Mouse (Mus musculus) stomach, embryonic 14.5 days (tissue): Measurements from ENCODE around the gene Paqr6. TPM values are rescaled to one million over a fixed set of nuclear protein-coding genes. Genes with fewer than 3 reads are reported as not detected.
"Not testable (repeated sequence)": the region's sequence is repeated elsewhere in the genome, so short reads cannot be mapped to it uniquely, and the experiment has no call there.

ENCODE experiments used
- ATAC-seq: fragments of 200-750 bp; cut with Nextera tagmentation; 2 replicates; pipeline ENCODE4 v1.8.0; 2017; ENCODE audit warnings: low read depth, moderate TSS enrichment; ENCODE audit not compliant: insufficient number of reproducible peaks, insufficient read depth, low FRiP score
- H3K27ac ChIP-seq: fragments of 300-500 bp; sonication (generic); 2 replicates; pipeline ENCODE4 v1.5.1; 2014; ENCODE audit warnings: mild to moderate bottlenecking, low read length, moderate library complexity, mixed read lengths
- H3K27me3 ChIP-seq: fragments of 300-500 bp; sonication (generic); 2 replicates; pipeline ENCODE4 v1.6.1; 2014; ENCODE audit warnings: low read length, control low read depth, mixed read lengths; ENCODE audit not compliant: control insufficient read depth, insufficient read depth
- H3K36me3 ChIP-seq: fragments of 300-500 bp; sonication (generic); 2 replicates; pipeline ENCODE4 v1.6.1; 2014; ENCODE audit warnings: mild to moderate bottlenecking, control low read depth, low read length, moderate library complexity, mixed read lengths; ENCODE audit not compliant: control insufficient read depth, insufficient read depth
- H3K4me1 ChIP-seq: fragments of 300-500 bp; sonication (generic); 2 replicates; pipeline ENCODE4 v1.6.1; 2014; ENCODE audit warnings: low read length, control low read depth, mixed read lengths; ENCODE audit not compliant: control insufficient read depth, insufficient read depth
- H3K4me2 ChIP-seq: fragments of 300-500 bp; sonication (generic); replicated peaks from 2 replicates; pipeline ENCODE4 v1.6.1; 2014; ENCODE audit warnings: low read depth, low read length, control low read depth
- H3K4me3 ChIP-seq: fragments of 300-500 bp; sonication (generic); 2 replicates; pipeline ENCODE4 v1.5.1; 2014; ENCODE audit warnings: low read depth, low read length, control low read depth
- H3K9ac ChIP-seq: fragments of 300-500 bp; sonication (generic); replicated peaks from 2 replicates; pipeline ENCODE4 v1.6.1; 2014; ENCODE audit warnings: low read depth, mild to moderate bottlenecking, control low read depth, low read length, moderate library complexity, mixed read lengths
- H3K9me3 ChIP-seq: fragments of 300-500 bp; sonication (generic); 2 replicates; pipeline ENCODE4 v1.6.1; 2016; ENCODE audit warnings: low read depth, low read length, control low read depth; ENCODE audit not compliant: control insufficient read depth
- WGBS: fragments of 180-500 bp; shearing (Covaris S2); extraction: QIAGEN DNeasy Blood & Tissue Kit; methylation state at CpG from one replicate; pipeline ENCODE4 v1.1.7; 2014; 5-methylcytosine and 5-hydroxymethylcytosine counted together
- polyA plus RNA-seq: library from polyadenylated mRNA; unstranded; fragments of >200 nt; fragmentation: Nextera tagmentation; extraction: Ambion mirVana; gene quantifications from 2 replicates; pipeline ENCODE4 v1.2.1, GENCODE M21; 2014

Gene Paqr6
- polyA plus RNA-seq, 1 experiment from 2014 or later = 11.2 TPM

GRCm38 (mm10) chr3:88372643-88373042 lies 8.3 kb downstream of the Paqr6 start, which contains the start of gene Bglap3:
TSS of gene Bglap3 (minus strand) at chr3:88372743.
- not testable (repeated sequence) for H3K36me3 ChIP-seq, H3K4me3 ChIP-seq, H3K27ac ChIP-seq, H3K9ac ChIP-seq, ATAC-seq, H3K4me1 ChIP-seq, H3K27me3 ChIP-seq, H3K4me2 ChIP-seq, H3K9me3 ChIP-seq
- 92% methylated on average over 9 of the region's 9 CpGs for WGBS

- peak overlapping the region; percentile 32 for H3K4me2 ChIP-seq
- not testable (repeated sequence) for H3K9me3 ChIP-seq, H3K36me3 ChIP-seq, H3K4me1 ChIP-seq, H3K9ac ChIP-seq, H3K27me3 ChIP-seq
- H3K4me3 ChIP-seq = peak overlapping the region; percentile 11; the same call in 1 of the 2 replicates
- 10% methylated on average over 16 of the region's 19 CpGs for WGBS
- H3K27ac ChIP-seq = 0 out of 2 replicates have a peak overlapping the region, but pooled peaks have one; percentile 15
- ATAC-seq = peak; percentile 87
These were observed 11.6 kb downstream of the Paqr6 start for GRCm38 (mm10) chr3:88375750-88376626.

- 0 out of 2 replicates have a peak overlapping the region, but pooled peaks have one; percentile 15 for H3K27ac ChIP-seq
- H3K27me3 ChIP-seq, H3K4me3 ChIP-seq, H3K9ac ChIP-seq, H3K36me3 ChIP-seq, H3K4me1 ChIP-seq, ATAC-seq, H3K9me3 ChIP-seq: not testable (repeated sequence)
- WGBS = 19% methylated on average over 5 of the region's 7 CpGs
- peak overlapping the region; percentile 32 for H3K4me2 ChIP-seq
These were observed 12.3 kb downstream of the Paqr6 start for GRCm38 (mm10) chr3:88376644-88377043.

- not testable (repeated sequence) for ATAC-seq, H3K4me1 ChIP-seq, H3K9ac ChIP-seq, H3K27ac ChIP-seq, H3K36me3 ChIP-seq, H3K4me2 ChIP-seq, H3K27me3 ChIP-seq, H3K9me3 ChIP-seq, H3K4me3 ChIP-seq
- WGBS = 69% methylated on average over 4 of the region's 5 CpGs
These were observed 14.2 kb downstream of the Paqr6 start, which contains the start of gene Bglap2 for GRCm38 (mm10) chr3:88378599-88378998. TSS of gene Bglap2 (minus strand) at chr3:88378699.

- 7% methylated on average over 19 of the region's 22 CpGs for WGBS
- H3K4me1 ChIP-seq, H3K9ac ChIP-seq, H3K36me3 ChIP-seq, H3K9me3 ChIP-seq, H3K27ac ChIP-seq, H3K27me3 ChIP-seq: not testable (repeated sequence)
- ATAC-seq = peak; percentile 83
- Histone ChIP-seq H3K4me2 (peak overlapping the region; percentile 25), H3K4me3 (0 out of 2 replicates have a peak overlapping the region, but pooled peaks have one; percentile 5)
These were observed 17.3 kb downstream of the Paqr6 start for GRCm38 (mm10) chr3:88381389-88382315.

- not testable (repeated sequence) for H3K9ac ChIP-seq, H3K27me3 ChIP-seq, H3K9me3 ChIP-seq, H3K4me3 ChIP-seq, H3K27ac ChIP-seq, ATAC-seq, H3K36me3 ChIP-seq, H3K4me1 ChIP-seq
- WGBS = 22% methylated on average over 1 of the region's 7 CpGs
- H3K4me2 ChIP-seq = peak overlapping the region; percentile 25; the same call in 1 of the 2 replicates
These were observed 18.0 kb downstream of the Paqr6 start for GRCm38 (mm10) chr3:88382383-88382782.

GRCm38 (mm10) chr3:88384364-88384763 lies 20.0 kb downstream of the Paqr6 start, which contains the start of gene Bglap:
TSS of gene Bglap (minus strand) at chr3:88384464.
- no peak within 1 kb of the TSS for H3K4me2 ChIP-seq
- H3K27ac ChIP-seq = no peak within 1 kb of the TSS
- no peaks in the 10 kb centered on the region for H3K9me3 ChIP-seq
- WGBS = 77% methylated on average over 5 of the region's 5 CpGs
- no peaks in the 10 kb centered on the region for H3K36me3 ChIP-seq
- H3K4me3 ChIP-seq = no peak within 1 kb of the TSS
- no peak for ATAC-seq
- no peaks in the 10 kb centered on the region for H3K27me3 ChIP-seq
- H3K9ac ChIP-seq = no peak within 1 kb of the TSS
- H3K4me1 ChIP-seq = no peaks in the 10 kb centered on the region

- H3K36me3 ChIP-seq = peaks cover 4% of the 10 kb centered on the region
- no peaks in the 10 kb centered on the region for H3K27me3 ChIP-seq
- no peaks in the 10 kb centered on the region for H3K4me1 ChIP-seq
- H3K27ac ChIP-seq = no peak overlapping the region
- H3K9ac ChIP-seq = no peak overlapping the region
- no peak overlapping the region for H3K4me3 ChIP-seq
- no peak overlapping the region for H3K4me2 ChIP-seq
- no peaks in the 10 kb centered on the region; the same call in 1 of the 2 replicates for H3K9me3 ChIP-seq
- ATAC-seq = no peak
- 86% methylated on average over 9 of the region's 9 CpGs for WGBS
These were observed 29.5 kb downstream of the Paqr6 start for GRCm38 (mm10) chr3:88393776-88394375.
